Mouse (Mus musculus) heart, postnatal 25 days (tissue): ENCODE measurements around the gene Slc2a8. TPM values are rescaled to one million over a fixed set of nuclear protein-coding genes. Genes with fewer than 3 reads are reported as not detected.
A peak's percentile ranks its signal among the peaks of the same experiment; 100 is the strongest.
"Not testable (repeated sequence)": the region's sequence is repeated elsewhere in the genome, so short reads cannot be mapped to it uniquely, and the experiment has no call there.

ENCODE experiments used
- DNase-seq: peaks from one replicate; pipeline ENCODE4 v3.0.0; 2022; ENCODE audit warnings: low spot score
- intact Hi-C: fragments of 180-260 bp; cut with DNase I; formaldehyde crosslinking; loops from one replicate; pipeline ENCODE4 v1.15.1; 2025
- total RNA-seq, 2 experiments: library from RNA; stranded (reverse); gene quantifications; 2 replicates each; pipeline ENCODE4 v1.2.3; 2021

Slc2a8 gene
- total RNA-seq: 10 to 100 TPM; 14.6 to 16.0 TPM

GRCm38 (mm10) chr2:32981725-32982271, at the start of gene Slc2a8:
Slc2a8 (minus strand) TSS chr2:32982083.
- intact Hi-C loops: no loop called here
- DNase-seq: peak; percentile 90

GRCm38 (mm10) chr2:33025040-33025439, 43.2 kb upstream of the Slc2a8 start:
- DNase-seq: no peak
- intact Hi-C loops: no loop called here

- no peak for DNase-seq
- intact Hi-C loops: loop anchor here (5.0 kb wide), 1 partner anchor 108 kb away; the partner anchor contains the start of gene Garnl3
These were observed 42.7 kb upstream of the Slc2a8 start for GRCm38 (mm10) chr2:33024564-33024963.

- intact Hi-C loops: loop anchor here (5.0 kb wide), 1 partner anchor 109 kb away; the partner anchor contains the start of gene Garnl3
- no peak for DNase-seq
These were observed 41.0 kb upstream of the Slc2a8 start for GRCm38 (mm10) chr2:33022846-33023245.

GRCm38 (mm10) chr2:33018026-33018425, 36.1 kb upstream of the Slc2a8 start:
- no peak for DNase-seq
- intact Hi-C loops: no loop called here

GRCm38 (mm10) chr2:33017191-33017590, 35.3 kb upstream of the Slc2a8 start:
- intact Hi-C loops: no loop called here

GRCm38 (mm10) chr2:33014877-33015276, 33.0 kb upstream of the Slc2a8 start:
- no peak for DNase-seq
- intact Hi-C loops: no loop called here

More at GRCm38 (mm10) chr2:33017191-33017590, 35.3 kb upstream of the Slc2a8 start:
- DNase-seq: no peak

GRCm38 (mm10) chr2:33009055-33009454, 27.2 kb upstream of the Slc2a8 start:
- DNase-seq, intact Hi-C loops: not testable (repeated sequence)

GRCm38 (mm10) chr2:33005041-33005440, 23.2 kb upstream of the Slc2a8 start:
- DNase-seq: no peak
- intact Hi-C loops: no loop called here

- no peak for DNase-seq
- intact Hi-C loops: no loop called here
These were observed 20.3 kb upstream of the Slc2a8 start for GRCm38 (mm10) chr2:33002144-33002543.

- DNase-seq: no peak
- intact Hi-C loops: no loop called here
These were observed 17.9 kb upstream of the Slc2a8 start for GRCm38 (mm10) chr2:32999752-33000151.

GRCm38 (mm10) chr2:32997792-32998191, 15.9 kb upstream of the Slc2a8 start:
- intact Hi-C loops: no loop called here
- no peak for DNase-seq

- DNase-seq: no peak
- intact Hi-C loops: no loop called here
These were observed 15.2 kb upstream of the Slc2a8 start for GRCm38 (mm10) chr2:32997081-32997480.

- intact Hi-C loops: loop anchor here (5.0 kb wide), 2 partner anchors 140 to 355 kb away; partner anchors contain the start of gene Garnl3
- no peak for DNase-seq
These were observed 10.2 kb upstream of the Slc2a8 start for GRCm38 (mm10) chr2:32992130-32992529.

GRCm38 (mm10) chr2:32990167-32990832, 8.4 kb upstream of the Slc2a8 start:
- no peak for DNase-seq
- intact Hi-C loops: loop anchor here (5.0 kb wide), 2 partner anchors 142 to 357 kb away; partner anchors contain the start of gene Garnl3

- DNase-seq: no peak
- intact Hi-C loops: no loop called here
These were observed 7.5 kb upstream of the Slc2a8 start for GRCm38 (mm10) chr2:32989376-32989775.

GRCm38 (mm10) chr2:32985844-32986243, 4.0 kb upstream of the Slc2a8 start:
- DNase-seq: no peak
- intact Hi-C loops: no loop called here

- no peak for DNase-seq
- intact Hi-C loops: no loop called here
These were observed 1.7 kb upstream of the Slc2a8 start for GRCm38 (mm10) chr2:32983617-32984016.

GRCm38 (mm10) chr2:32982700-32983099, 817 bp upstream of the Slc2a8 start:
- intact Hi-C loops: no loop called here
- DNase-seq: no peak

- DNase-seq: no peak
- intact Hi-C loops: no loop called here
These were observed 602 bp downstream of the Slc2a8 start for GRCm38 (mm10) chr2:32981281-32981680.

GRCm38 (mm10) chr2:32979675-32980074, 2.2 kb downstream of the Slc2a8 start:
- intact Hi-C loops: no loop called here
- DNase-seq: no peak
